Mouse (Mus musculus): ENCODE data around the gene Gm49721. TPM values are rescaled to one million over a fixed set of nuclear protein-coding genes. Genes with fewer than 3 reads are reported as not detected.
A peak's percentile ranks its signal among the peaks of the same experiment; 100 is the strongest.
"Not testable (repeated sequence)": the region's sequence is repeated elsewhere in the genome, so short reads cannot be mapped to it uniquely, and the experiment has no call there.

The Gm49721 gene
- total RNA-seq (2014; rRNA removed) = 0.19 and 2.7 TPM in 2 replicates
- polyA plus RNA-seq (2015; fragmentation: Nextera tagmentation; extraction: Ambion mirVana) = 0.13 and 0.44 TPM in 2 replicates

DNA sequence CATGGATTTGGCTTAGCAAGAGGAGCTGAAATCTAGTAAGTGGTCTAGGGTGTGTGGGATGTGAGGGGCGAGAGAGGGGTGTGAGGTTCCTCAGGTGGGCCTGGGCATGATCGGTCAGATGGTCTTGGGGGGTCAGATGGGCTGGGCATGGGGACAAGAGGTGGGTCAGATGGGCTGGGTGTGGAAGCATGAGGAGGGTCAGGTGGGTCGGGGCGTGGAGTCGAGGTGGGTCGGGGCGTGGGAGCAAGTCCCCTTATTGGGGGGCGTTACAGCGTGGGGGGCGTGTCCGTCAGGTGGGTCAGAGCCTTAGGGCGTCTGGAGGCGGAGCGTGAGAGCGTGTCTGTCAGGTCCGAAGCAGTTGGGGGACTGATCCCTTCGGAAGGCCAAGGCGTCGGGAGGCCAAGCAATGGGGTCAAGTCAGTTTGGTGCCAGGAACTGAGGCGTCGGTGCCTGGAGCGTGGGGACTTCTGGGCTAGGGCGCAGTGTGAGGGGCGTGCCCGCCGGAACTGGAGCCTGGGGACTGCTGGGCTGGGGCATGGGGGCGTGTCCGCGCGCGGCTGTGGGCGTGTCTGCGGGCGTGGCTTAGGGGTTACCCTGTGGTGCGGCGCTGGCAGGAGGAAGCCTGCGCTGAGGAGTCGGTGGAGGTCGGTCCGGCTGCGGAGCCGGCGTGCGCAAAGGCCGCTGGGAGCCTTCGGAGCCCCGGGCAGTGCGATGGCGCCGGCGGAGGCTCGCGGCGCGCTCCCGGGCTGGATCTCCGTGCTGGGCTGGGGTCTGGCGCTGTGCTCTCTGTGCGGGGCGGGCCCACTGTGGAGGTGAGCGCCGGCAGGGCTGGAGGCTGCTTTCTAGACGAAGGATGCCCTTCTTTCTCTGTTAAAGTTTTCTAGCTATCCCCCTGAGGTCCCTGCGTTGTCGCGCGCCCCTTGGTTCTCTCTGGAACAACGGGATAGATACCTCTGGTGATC, at the start of gene Gm49721:
TSS of gene Gm49721 (plus strand) at position 618 of the 962 bp plus-strand sequence.
- 3% methylated on average over 42 of the region's 68 CpGs for WGBS
- peak within 1 kb of the TSS; percentile 59 for H3K9ac ChIP-seq
- not testable (repeated sequence) for H3K4me1 ChIP-seq (ENCODE audit: insufficient read depth)

DNA sequence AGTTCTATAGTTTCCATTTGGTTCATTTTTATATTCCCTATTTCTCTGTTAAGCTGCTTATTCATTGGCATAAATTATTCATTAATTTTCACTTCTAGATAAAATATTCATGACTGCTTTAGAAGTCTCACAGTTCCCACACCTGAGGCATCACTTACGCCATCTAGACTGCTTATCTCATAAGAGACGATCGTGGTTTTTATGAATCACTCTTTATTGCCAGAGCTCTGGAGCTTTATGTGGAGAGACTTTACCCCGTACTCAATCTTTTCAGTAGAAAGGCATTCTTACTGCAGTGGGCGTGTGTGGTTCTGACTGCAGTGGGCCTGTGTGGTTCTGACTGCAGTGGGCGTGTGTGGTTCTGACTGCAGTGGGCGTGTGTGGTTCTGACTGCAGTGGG, 47.1 kb upstream of the Gm49721 start:
- H3K4me3 ChIP-seq (ENCODE audit: low read depth, low read length); H3K9me3 ChIP-seq (ENCODE audit: low read length); H3K4me2 ChIP-seq (ENCODE audit: low read depth); H3K27ac ChIP-seq (ENCODE audit: low read depth, low read length); H3K4me1 ChIP-seq (ENCODE audit: insufficient read depth); H3K36me3 ChIP-seq (ENCODE audit: insufficient read depth); H3K27me3 ChIP-seq (ENCODE audit: insufficient read depth, low read length); H3K9ac ChIP-seq: not testable (repeated sequence)
- 81% methylated on average over 6 of the region's 7 CpGs for WGBS
- ATAC-seq (peak; percentile 42; the same call in 1 of the 2 replicates), DNase-seq (peak; percentile 3)

More for the DNA sequence above, at the start of gene Gm49721:
- DNase-seq (peak; percentile 8), ATAC-seq (peak; percentile 96)
- not testable (repeated sequence) for H3K36me3 ChIP-seq (ENCODE audit: insufficient read depth); H3K27me3 ChIP-seq (ENCODE audit: insufficient read depth, low read length); H3K27ac ChIP-seq (ENCODE audit: low read depth, low read length); H3K9me3 ChIP-seq (ENCODE audit: low read length)
- peak within 1 kb of the TSS; percentile 65 for H3K4me2 ChIP-seq (ENCODE audit: low read depth)
- H3K4me3 ChIP-seq (ENCODE audit: low read depth, low read length) = peak within 1 kb of the TSS; percentile 39

DNA sequence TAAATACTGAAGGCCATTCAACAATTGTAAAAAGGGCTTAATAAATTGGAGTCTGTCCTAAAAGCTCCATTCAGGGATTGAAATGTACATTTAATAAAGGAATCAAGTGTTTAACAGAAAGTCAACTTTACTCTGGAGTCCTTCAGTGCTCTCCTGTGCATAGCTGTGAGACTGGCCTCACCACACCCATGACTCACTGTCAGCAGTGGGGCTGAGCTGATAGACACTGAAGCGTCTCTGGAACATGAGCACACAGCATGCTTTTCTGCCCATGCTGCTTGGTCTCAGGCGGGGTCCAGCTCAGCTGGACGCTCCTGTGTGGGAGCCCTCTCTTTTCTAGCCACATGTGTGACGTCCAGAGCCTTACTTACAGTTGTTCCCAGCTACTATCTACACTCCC, 36.1 kb upstream of the Gm49721 start:
- H3K36me3 ChIP-seq (ENCODE audit: insufficient read depth); H3K4me2 ChIP-seq (ENCODE audit: low read depth); H3K27me3 ChIP-seq (ENCODE audit: insufficient read depth, low read length); H3K4me1 ChIP-seq (ENCODE audit: insufficient read depth); H3K9ac ChIP-seq; H3K4me3 ChIP-seq (ENCODE audit: low read depth, low read length); ATAC-seq; DNase-seq; H3K9me3 ChIP-seq (ENCODE audit: low read length); H3K27ac ChIP-seq (ENCODE audit: low read depth, low read length): not testable (repeated sequence)
- WGBS = no CpG with 5 or more reads among the region's 4 CpGs

DNA sequence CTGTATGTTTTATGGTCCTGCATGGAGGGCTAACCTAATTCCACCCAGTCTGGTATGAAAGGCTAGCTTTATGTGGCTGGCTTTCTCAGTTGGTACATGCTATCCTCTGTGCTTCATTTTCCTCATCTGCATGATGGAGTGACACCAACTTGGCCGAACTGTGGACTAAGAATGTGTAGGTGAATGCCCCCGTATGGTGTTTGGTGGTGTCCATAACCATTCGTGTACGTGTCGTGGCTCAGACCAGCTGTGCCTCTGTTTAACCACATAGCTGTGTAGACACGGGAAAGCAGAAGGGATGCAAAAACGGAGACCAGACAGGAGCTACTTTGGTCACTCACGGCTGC, 31.1 kb upstream of the Gm49721 start:
- peak overlapping the region; percentile 58; the same call in 1 of the 2 replicates for H3K9ac ChIP-seq
- H3K27ac ChIP-seq (ENCODE audit: low read depth, low read length) = not testable (repeated sequence)

DNA sequence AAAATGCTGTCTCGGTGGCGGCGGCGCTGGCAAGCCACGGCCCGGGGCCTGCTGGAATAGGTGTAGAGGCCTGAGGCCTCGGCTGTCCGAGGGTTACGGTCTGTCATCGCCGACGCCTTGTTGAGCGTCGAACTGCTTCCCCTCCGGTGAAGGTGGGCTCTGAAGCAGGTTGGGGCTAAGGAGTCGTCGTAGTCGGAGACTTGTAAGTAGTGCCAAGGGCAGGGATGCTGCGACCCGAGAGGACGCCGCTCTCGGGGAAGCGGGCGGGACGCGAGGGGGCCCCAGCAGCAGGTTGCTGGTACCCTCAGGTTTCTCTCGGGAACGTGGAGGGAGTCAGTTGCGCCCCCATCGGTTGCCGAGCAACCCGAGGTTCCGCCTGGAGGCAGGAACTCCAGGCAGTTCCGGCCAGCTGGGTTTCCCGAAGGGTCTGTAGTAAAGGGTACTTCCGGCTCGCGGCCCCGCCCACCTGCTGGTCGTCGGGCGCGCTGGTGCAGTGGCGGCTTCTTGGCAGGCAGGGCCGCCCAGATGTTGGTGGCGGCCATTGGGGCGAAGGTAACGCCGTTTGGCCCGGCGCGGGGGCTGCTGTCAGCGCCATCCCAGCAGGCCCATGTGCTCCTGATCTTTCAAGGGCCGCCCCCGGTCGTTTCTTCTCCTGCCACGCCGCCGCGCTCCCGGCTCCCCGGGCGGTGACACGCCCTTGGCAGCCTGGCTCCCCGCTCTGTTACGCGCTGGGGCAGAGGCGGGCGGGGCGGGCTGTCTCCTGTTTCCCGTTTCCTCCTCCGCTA, 30.5 kb upstream of the Gm49721 start, which contains the start of gene Rsph3b:
TSS of gene Rsph3b (minus strand) at position 699 of the 785 bp plus-strand sequence.
- peak; percentile 96 for ATAC-seq
- not testable (repeated sequence) for H3K36me3 ChIP-seq (ENCODE audit: insufficient read depth); H3K4me1 ChIP-seq (ENCODE audit: insufficient read depth); H3K9me3 ChIP-seq (ENCODE audit: low read length); H3K27me3 ChIP-seq (ENCODE audit: insufficient read depth, low read length)
- H3K4me2 ChIP-seq (ENCODE audit: low read depth) = peak within 1 kb of the TSS; percentile 61
- peak; percentile 39 for TF ChIP-seq CTCF (IDR thresholded peaks at IDR 0.05; ENCODE audit: low read depth)
- H3K9ac ChIP-seq = peak within 1 kb of the TSS; percentile 58
- peak within 1 kb of the TSS; percentile 57; the same call in 1 of the 2 replicates for H3K27ac ChIP-seq (ENCODE audit: low read depth, low read length)
- H3K4me3 ChIP-seq (ENCODE audit: low read depth, low read length) = peak within 1 kb of the TSS; percentile 49
- peak; percentile 85 for DNase-seq
- WGBS = 2% methylated on average over 66 of the region's 73 CpGs

More for the DNA sequence above, 31.1 kb upstream of the Gm49721 start:
- Histone ChIP-seq H3K4me3 (ENCODE audit: low read depth, low read length) (peak overlapping the region; percentile 49), H3K4me2 (ENCODE audit: low read depth) (peak overlapping the region; percentile 61)
- H3K27me3 ChIP-seq (ENCODE audit: insufficient read depth, low read length); H3K36me3 ChIP-seq (ENCODE audit: insufficient read depth); H3K4me1 ChIP-seq (ENCODE audit: insufficient read depth); H3K9me3 ChIP-seq (ENCODE audit: low read length); ATAC-seq; DNase-seq: not testable (repeated sequence)
- no CpG with 5 or more reads among the region's 8 CpGs for WGBS

DNA sequence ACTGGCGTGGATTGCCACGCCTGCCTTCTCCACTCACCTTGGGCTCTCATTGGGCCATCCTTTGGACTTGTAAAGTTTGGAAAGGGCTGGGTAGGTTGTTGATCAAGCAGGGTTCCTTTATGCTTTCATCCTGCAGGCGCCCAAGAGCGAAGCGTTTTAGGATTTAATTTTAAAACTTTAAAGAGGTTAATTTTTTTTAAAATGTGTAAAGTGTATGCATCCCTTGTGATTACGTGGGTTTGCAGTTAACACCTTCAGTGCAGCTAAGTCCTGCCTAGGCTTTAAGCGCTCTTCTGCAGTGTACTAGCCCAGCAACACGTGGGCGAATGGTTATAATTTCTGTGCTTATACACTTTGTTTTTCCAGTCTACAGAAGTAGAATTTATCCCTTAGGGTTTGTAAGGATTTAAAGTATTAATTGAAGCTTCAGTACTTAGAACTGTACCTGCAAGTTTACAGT, 29.9 kb upstream of the Gm49721 start:
- H3K4me3 ChIP-seq (ENCODE audit: low read depth, low read length) = peak overlapping the region; percentile 49
- H3K4me2 ChIP-seq (ENCODE audit: low read depth) = peak overlapping the region; percentile 61
- H3K36me3 ChIP-seq (ENCODE audit: insufficient read depth); DNase-seq; H3K4me1 ChIP-seq (ENCODE audit: insufficient read depth); H3K9me3 ChIP-seq (ENCODE audit: low read length); H3K27ac ChIP-seq (ENCODE audit: low read depth, low read length); H3K27me3 ChIP-seq (ENCODE audit: insufficient read depth, low read length): not testable (repeated sequence)
- H3K9ac ChIP-seq = peak overlapping the region; percentile 58
- 10% methylated on average over 9 of the region's 9 CpGs for WGBS
- ATAC-seq = peak; percentile 38

DNA sequence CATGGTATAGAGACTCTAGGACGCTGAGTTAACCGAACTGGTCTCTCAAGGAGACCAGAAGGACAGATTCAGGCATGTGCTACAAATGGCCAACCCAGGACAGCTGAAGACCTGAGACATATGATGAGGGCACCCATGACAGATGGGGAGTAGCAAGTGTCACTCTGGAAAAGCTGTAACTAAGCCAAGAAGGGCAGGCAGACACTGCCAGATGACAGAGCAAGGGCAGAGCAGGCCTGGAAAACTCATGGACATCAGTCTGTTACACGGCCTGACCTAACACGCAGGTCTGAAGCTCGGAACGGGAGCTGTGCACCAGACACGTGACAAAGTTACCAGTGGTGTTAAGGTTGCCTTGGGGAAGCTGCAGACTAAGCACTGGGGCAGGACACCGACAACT, 19.8 kb upstream of the Gm49721 start:
- not testable (repeated sequence) for H3K27ac ChIP-seq (ENCODE audit: low read depth, low read length); H3K9ac ChIP-seq; H3K4me2 ChIP-seq (ENCODE audit: low read depth); DNase-seq; H3K27me3 ChIP-seq (ENCODE audit: insufficient read depth, low read length); H3K36me3 ChIP-seq (ENCODE audit: insufficient read depth); H3K9me3 ChIP-seq (ENCODE audit: low read length); H3K4me1 ChIP-seq (ENCODE audit: insufficient read depth); H3K4me3 ChIP-seq (ENCODE audit: low read depth, low read length); ATAC-seq
- WGBS = 83% methylated on average over 6 of the region's 8 CpGs

DNA sequence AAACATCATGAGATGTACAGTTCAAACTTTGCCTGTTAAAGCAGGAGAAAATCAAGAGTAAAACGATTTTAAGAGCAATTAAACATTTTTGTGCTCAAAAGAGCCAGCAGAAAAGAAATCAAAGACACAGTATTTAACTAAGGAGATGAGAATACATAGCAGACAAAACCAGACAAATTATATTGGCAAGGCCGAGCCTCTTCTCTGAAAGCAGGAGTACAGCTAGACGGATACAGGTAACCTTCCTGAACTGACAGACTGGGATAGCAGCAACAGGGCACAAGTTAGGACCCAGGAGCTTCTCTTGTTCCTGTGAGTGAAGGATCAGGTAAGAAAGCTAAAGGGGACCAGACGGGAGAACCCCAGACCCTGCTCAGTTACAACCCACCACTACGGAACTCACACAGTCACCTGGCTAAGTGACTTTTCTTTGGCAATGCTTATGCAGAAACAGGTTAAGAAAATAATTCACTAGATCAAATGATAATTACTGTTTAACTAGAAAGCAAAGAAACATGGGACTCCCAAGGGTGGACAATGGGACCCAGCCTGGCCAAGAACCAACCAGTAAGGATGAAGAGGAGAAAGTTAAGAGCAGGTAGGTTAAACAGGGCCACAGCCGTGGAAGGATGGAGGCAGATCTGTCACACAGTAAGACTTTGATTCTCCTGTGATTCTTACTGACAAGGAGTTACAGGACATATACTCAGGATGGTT, 19.0 kb upstream of the Gm49721 start:
- H3K4me3 ChIP-seq (ENCODE audit: low read depth, low read length); H3K9ac ChIP-seq; DNase-seq; H3K36me3 ChIP-seq (ENCODE audit: insufficient read depth); H3K27ac ChIP-seq (ENCODE audit: low read depth, low read length); H3K9me3 ChIP-seq (ENCODE audit: low read length); H3K4me1 ChIP-seq (ENCODE audit: insufficient read depth); H3K27me3 ChIP-seq (ENCODE audit: insufficient read depth, low read length); ATAC-seq: not testable (repeated sequence)
- WGBS = 58% methylated on average over 4 of the region's 6 CpGs
- peak overlapping the region; percentile 46 for H3K4me2 ChIP-seq (ENCODE audit: low read depth)

DNA sequence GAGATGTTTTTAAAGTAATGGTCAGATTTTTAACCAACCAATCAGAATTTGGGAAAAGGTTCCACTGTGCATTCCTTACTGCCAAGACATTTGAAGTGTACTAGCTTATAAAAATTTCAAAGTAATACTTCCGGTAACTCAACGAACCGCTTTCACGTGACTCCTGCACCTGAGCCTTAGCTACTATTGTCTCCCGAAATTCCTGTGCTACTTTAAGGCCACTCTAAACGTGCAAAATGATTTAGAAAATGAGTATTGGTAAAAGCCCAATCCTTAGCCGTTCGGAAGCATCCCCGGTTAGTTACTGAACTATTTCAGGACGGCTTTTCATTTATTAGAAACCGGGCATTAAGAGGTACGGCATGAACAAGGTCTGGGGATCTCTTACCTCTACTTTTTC, 18.4 kb upstream of the Gm49721 start:
- peak; percentile 2 for DNase-seq
- peak overlapping the region; percentile 50; the same call in 1 of the 2 replicates for H3K9ac ChIP-seq

More for the DNA sequence above, 18.4 kb upstream of the Gm49721 start:
- Histone ChIP-seq H3K4me3 (ENCODE audit: low read depth, low read length) (peak overlapping the region; percentile 40), H3K4me2 (ENCODE audit: low read depth) (peak overlapping the region; percentile 46)
- H3K9me3 ChIP-seq (ENCODE audit: low read length); H3K36me3 ChIP-seq (ENCODE audit: insufficient read depth); H3K4me1 ChIP-seq (ENCODE audit: insufficient read depth); H3K27ac ChIP-seq (ENCODE audit: low read depth, low read length); H3K27me3 ChIP-seq (ENCODE audit: insufficient read depth, low read length); ATAC-seq: not testable (repeated sequence)
- 0% methylated on average over 12 of the region's 12 CpGs for WGBS
